Mouse (Mus musculus): ENCODE measurements at regions not wholly inside any gene's neighbourhood (a gene's known extent, or its start where the extent isn't known, plus 50 kb on each side); places are given as distances from the start of the nearest gene placed in this dataset.

DNA sequence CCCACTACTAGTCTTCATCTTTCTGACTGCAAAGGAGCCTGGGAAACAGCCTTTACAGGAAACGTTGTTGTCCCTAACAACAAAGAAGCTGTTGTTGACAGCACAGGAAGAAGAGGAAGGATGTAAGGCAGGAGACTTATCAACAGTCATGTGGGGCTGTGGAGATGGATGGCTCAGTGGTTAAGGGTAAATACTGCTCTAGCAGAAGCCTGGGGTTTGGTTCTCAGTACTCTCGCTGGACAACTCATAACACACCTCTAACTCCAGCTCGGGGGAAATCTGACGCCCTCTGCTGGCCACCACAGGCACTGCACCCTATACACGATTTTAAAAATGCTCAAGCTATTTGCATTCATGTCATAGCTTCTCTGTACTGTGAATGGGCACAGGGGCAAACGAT is 168.3 kb upstream of the Spdye4c start:
- ATAC-seq (replicated peaks; ENCODE audit: low FRiP score, poor library complexity, severe bottlenecking): no peak

GRCm38 (mm10) chr2:128424236-128424635 is 166.8 kb upstream of the Spdye4c start:
- no peak for ATAC-seq (replicated peaks; ENCODE audit: low FRiP score, poor library complexity, severe bottlenecking)

DNA sequence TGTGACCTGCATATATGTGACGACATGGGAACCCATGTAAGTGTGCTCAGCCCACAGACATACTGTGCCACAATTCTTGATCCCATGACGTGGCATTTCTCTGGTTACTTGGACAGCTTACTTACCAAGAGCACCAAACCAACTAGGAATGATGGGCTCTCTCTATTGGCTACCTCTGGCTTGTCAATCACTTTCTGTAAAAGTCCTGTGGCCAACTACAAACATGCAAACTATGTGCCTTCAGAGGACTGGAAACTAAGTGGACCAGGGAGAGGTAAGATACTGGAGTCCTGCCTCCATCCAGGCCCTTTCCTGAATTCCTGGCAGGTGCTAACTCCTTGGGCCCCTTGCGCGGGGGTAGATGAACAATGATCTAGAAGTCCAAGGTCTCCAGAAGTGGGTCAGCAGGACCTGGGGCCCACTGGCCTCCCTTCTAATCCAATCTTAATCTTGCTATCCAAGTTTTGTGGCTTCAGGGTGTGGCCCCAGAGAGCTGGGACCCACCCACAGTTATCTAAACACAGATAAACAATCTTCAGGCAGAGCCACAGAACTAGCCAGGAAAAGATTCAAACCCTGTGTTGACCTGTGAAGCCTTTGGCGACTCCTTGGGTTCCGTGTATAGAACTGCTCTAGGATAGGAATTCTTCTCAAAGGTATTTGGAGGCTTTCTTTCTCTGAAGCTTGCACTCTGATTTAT is 163.7 kb upstream of the Spdye4c start:
- no peak for ATAC-seq (replicated peaks; ENCODE audit: low FRiP score, poor library complexity, severe bottlenecking)

DNA sequence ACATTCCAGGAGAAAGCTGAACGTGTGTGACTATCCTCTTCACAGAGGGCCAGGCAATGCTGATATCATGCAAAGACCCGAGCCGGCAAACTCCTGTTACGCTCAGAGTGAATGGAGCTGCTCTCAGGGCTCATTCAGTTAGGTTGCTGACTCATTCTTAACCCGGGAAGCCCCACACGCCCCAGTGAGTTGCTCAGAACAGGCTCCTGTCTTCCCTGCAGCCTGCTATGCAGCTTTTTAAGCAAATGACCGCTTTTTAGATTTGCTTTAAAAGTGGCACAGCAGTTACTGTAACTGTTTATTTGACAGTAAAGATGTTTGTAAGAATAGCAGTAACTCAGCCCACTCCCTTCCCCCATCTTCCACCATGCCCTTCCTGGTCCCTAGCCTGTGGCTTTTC is 162.9 kb upstream of the Spdye4c start:
- ATAC-seq (replicated peaks; ENCODE audit: low FRiP score, poor library complexity, severe bottlenecking): no peak

- ATAC-seq (replicated peaks; ENCODE audit: low FRiP score, poor library complexity, severe bottlenecking): no peak
These were observed 162.1 kb upstream of the Spdye4c start for GRCm38 (mm10) chr2:128428651-128429633.

DNA sequence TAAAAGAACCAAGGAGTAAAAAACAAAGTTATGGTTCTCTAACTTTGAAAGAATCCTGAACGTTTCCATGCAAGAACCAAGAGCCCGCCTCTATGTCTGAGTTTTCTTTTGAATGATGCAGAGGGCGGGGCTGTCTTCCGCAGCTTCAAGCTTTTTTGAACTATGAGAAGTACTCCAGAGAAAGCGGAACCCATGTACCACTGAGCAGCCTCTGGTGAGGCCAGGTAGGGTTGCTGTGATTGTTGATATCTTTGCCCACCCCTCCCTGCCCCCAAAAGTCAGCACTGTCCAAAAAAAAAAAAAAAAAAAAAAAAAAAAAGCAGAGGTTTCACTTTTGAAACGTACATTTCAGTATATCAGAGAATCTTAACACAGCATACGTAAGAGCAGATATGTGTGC is 161.2 kb upstream of the Spdye4c start:
- ATAC-seq (replicated peaks; ENCODE audit: low FRiP score, poor library complexity, severe bottlenecking): no peak

DNA sequence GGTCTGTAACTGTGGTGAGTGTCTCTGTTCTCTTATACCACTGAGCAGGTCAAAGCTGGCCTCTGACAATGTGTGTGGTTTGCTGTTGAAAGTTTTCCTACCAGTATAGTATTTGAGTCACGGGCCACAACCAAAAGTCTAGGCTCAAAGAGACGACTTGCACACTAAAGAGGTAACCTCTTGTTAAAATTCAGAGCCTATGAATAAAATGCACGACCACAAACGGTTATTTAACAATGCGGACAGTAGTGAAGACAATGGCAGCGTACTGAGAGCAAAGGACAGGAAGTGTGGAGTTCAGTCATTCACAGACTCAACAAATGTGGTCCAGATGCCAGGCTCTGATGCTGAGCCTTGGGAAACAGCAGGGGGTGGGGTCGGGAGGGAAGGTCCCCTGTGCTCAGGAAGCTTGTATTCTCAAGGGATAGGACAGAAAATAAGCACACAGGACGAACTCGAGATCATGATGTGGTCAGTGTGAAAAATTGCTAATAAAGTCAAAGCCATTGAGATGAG is 160.2 kb upstream of the Spdye4c start:
- ATAC-seq (replicated peaks; ENCODE audit: low FRiP score, poor library complexity, severe bottlenecking): no peak

DNA sequence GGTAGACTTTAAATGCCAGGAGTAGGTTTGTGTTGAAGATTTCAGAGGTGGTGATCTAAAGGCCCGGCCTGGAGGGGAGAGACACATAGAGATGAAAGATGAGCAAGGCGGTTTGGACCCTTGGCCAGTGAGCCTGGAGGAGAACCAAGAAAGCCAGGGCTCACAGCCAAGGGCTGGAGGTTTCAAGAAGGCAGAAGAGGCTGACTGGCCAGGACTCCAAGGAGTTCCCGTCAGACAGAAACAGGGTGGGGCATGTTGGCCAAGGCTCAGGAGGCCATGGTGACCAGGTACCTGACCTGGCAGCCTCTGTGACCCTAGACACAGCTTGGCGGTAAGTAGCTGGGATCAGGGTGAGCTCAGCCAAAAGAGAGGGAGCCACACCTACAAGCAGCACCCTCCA is 159.3 kb upstream of the Spdye4c start:
- ATAC-seq (replicated peaks; ENCODE audit: low FRiP score, poor library complexity, severe bottlenecking): no peak

GRCm38 (mm10) chr2:128432741-128433140 is 158.3 kb upstream of the Spdye4c start:
- no peak for ATAC-seq (replicated peaks; ENCODE audit: low FRiP score, poor library complexity, severe bottlenecking)

GRCm38 (mm10) chr2:128433553-128434081 is 157.4 kb upstream of the Spdye4c start:
- no peak for ATAC-seq (replicated peaks; ENCODE audit: low FRiP score, poor library complexity, severe bottlenecking)

GRCm38 (mm10) chr2:128434200-128434977 is 156.6 kb upstream of the Spdye4c start:
- no peak for ATAC-seq (replicated peaks; ENCODE audit: low FRiP score, poor library complexity, severe bottlenecking)

GRCm38 (mm10) chr2:128436378-128436777 is 154.6 kb upstream of the Spdye4c start:
- no peak for ATAC-seq (replicated peaks; ENCODE audit: low FRiP score, poor library complexity, severe bottlenecking)

- ATAC-seq (replicated peaks; ENCODE audit: low FRiP score, poor library complexity, severe bottlenecking): no peak
These were observed 153.3 kb upstream of the Spdye4c start for GRCm38 (mm10) chr2:128437698-128438097.

- ATAC-seq (replicated peaks; ENCODE audit: low FRiP score, poor library complexity, severe bottlenecking): no peak
These were observed 152.7 kb upstream of the Spdye4c start for GRCm38 (mm10) chr2:128438161-128438822.

GRCm38 (mm10) chr2:128438897-128439296 is 152.1 kb upstream of the Spdye4c start:
- ATAC-seq (replicated peaks; ENCODE audit: low FRiP score, poor library complexity, severe bottlenecking): no peak

DNA sequence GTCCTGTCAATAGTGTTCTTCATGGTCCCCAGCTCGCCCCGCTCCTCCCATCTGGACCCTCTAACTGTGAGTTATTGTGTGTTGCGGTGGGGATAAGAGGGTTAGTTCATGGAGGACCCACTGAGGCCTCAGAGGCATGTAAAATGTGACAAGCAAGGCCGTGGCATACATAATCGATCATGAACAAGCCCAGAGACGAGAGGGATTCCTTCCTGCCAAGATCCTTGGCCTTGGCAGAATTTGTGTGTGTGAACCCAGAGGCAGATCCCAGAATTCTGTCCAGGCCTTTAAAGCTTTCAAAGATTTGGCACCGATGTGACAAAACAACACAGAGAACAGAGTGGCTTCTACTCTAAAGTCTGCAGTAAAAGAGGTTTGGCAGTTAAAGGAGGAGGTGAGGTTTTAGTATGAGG is 146.4 kb upstream of the Spdye4c start:
- ATAC-seq (replicated peaks; ENCODE audit: low FRiP score, poor library complexity, severe bottlenecking): no peak

GRCm38 (mm10) chr2:128445443-128445842 is 145.6 kb upstream of the Spdye4c start:
- ATAC-seq (replicated peaks; ENCODE audit: low FRiP score, poor library complexity, severe bottlenecking): no peak

DNA sequence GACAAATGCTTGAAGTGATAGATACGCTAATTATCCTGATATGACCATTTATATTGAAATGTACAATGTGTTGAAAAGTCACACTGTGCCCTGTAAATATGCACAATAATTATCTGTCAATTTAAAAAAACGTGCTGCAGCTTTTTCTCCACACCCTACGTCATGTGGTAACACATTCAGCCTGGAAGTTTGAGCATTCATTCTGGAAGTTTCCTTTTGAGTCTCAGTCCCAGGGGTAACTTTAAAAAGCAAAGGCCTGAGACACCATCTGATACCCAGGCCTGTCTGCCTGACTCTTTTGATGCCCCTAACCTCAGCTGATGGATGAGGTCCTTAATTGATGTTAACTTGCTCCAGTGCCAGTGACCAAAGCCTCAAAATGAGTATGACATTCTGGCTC is 141.7 kb upstream of the Spdye4c start:
- no peak for ATAC-seq (replicated peaks; ENCODE audit: low FRiP score, poor library complexity, severe bottlenecking)

GRCm38 (mm10) chr2:128450045-128450444 is 141.0 kb upstream of the Spdye4c start:
- no peak for ATAC-seq (replicated peaks; ENCODE audit: low FRiP score, poor library complexity, severe bottlenecking)

All from erythroblast, adult 5-6 weeks (primary cell).